Comparison of ENCODE assay signal across 21 mouse cellular contexts in genomic region chr4:36032039-36032438, GRCm38 (mm10).
DNase-seq lines count a peak whose midpoint lies in the region; ATAC-seq and TF ChIP-seq lines count a peak whose summit lies in the region.
"Had no signal": no experiment of that assay in that cellular context is flagged by ENCODE, and none has a peak within 500 bp of the region (broad histone marks: within the 10 kb centered on the region; RNA-seq: fewer than 3 reads in every experiment).

No protein-coding gene starts in this region.

- no peak for TF ChIP-seq EP300 in stomach, postnatal 0 days (optimal IDR thresholded peaks at IDR 0.05)

- WGBS in stomach, embryonic 14.5 days, result 30% methylated on average over 5 of the region's 5 CpGs
- WGBS in stomach, postnatal 0 days, result 34% methylated on average over 5 of the region's 5 CpGs
- 65% methylated on average over 5 of the region's 5 CpGs for WGBS in limb, embryonic 10.5 days
- WGBS in stomach, embryonic 15.5 days, result 34% methylated on average over 5 of the region's 5 CpGs
- WGBS in midbrain, embryonic 16.5 days, result 88% methylated on average over 5 of the region's 5 CpGs

- 0 out of 2 replicates have a peak, but pooled peaks cover 3% of the 10 kb centered on the region for H3K4me1 ChIP-seq in stomach, embryonic 14.5 days (ENCODE audit: control insufficient read depth, insufficient read depth, low read length)
- H3K4me1 ChIP-seq in stomach, postnatal 0 days (replicated peaks; ENCODE audit: control insufficient read depth, insufficient read depth), result no peaks in the 10 kb centered on the region
- no peaks in the 10 kb centered on the region for H3K4me1 ChIP-seq in limb, embryonic 10.5 days
- no peaks in the 10 kb centered on the region for H3K4me1 ChIP-seq in stomach, embryonic 15.5 days
- H3K4me1 ChIP-seq in midbrain, embryonic 16.5 days (ENCODE audit: control insufficient read depth, insufficient read depth, low read length), result no peaks in the 10 kb centered on the region
- H3K4me1 ChIP-seq: embryonic facial prominence, embryonic 10.5 days; embryonic facial prominence, embryonic 12.5 days; forebrain, embryonic 13.5 days had no signal

- H3K27me3 ChIP-seq in stomach, embryonic 14.5 days (ENCODE audit: control insufficient read depth, insufficient read depth, low read length), result no peaks in the 10 kb centered on the region
- no peaks in the 10 kb centered on the region for H3K27me3 ChIP-seq in stomach, postnatal 0 days (ENCODE audit: control insufficient read depth, insufficient read depth, low read length)
- H3K27me3 ChIP-seq in limb, embryonic 10.5 days (ENCODE audit: low read depth, poor library complexity, severe bottlenecking), result no peaks in the 10 kb centered on the region
- no peaks in the 10 kb centered on the region for H3K27me3 ChIP-seq in stomach, embryonic 15.5 days (replicated peaks)
- no peaks in the 10 kb centered on the region for H3K27me3 ChIP-seq in midbrain, embryonic 16.5 days (ENCODE audit: control insufficient read depth, insufficient read depth, low read depth, low read length)
- H3K27me3 ChIP-seq: embryonic facial prominence, embryonic 12.5 days; forebrain, embryonic 13.5 days; Patski had no signal

- H3K4me2 ChIP-seq in stomach, embryonic 14.5 days (replicated peaks; ENCODE audit: low read depth, low read length), result no peak overlapping the region
- no peak overlapping the region for H3K4me2 ChIP-seq in stomach, postnatal 0 days (replicated peaks; ENCODE audit: low read depth)
- no peak overlapping the region for H3K4me2 ChIP-seq in stomach, embryonic 15.5 days
- H3K4me2 ChIP-seq in midbrain, embryonic 16.5 days (ENCODE audit: low read length), result no peak overlapping the region
- H3K4me2 ChIP-seq: embryonic facial prominence, embryonic 12.5 days; forebrain, embryonic 13.5 days had no signal

- no peaks in the 10 kb centered on the region for H3K9me3 ChIP-seq in stomach, embryonic 14.5 days (ENCODE audit: control insufficient read depth, low read depth, low read length)
- H3K9me3 ChIP-seq in stomach, postnatal 0 days (ENCODE audit: control insufficient read depth, low read length), result no peaks in the 10 kb centered on the region
- no peaks in the 10 kb centered on the region for H3K9me3 ChIP-seq in limb, embryonic 10.5 days (replicated peaks)
- no peaks in the 10 kb centered on the region for H3K9me3 ChIP-seq in stomach, embryonic 15.5 days
- H3K9me3 ChIP-seq in midbrain, embryonic 16.5 days (replicated peaks; ENCODE audit: control insufficient read depth, low read length, poor library complexity, severe bottlenecking), result no peaks in the 10 kb centered on the region
- H3K9me3 ChIP-seq: embryonic facial prominence, embryonic 10.5 days; embryonic facial prominence, embryonic 12.5 days; forebrain, embryonic 13.5 days had no signal

- H3K36me3 ChIP-seq in stomach, embryonic 14.5 days (ENCODE audit: control insufficient read depth, insufficient read depth, low read length), result no peaks in the 10 kb centered on the region
- H3K36me3 ChIP-seq in stomach, postnatal 0 days (ENCODE audit: control insufficient read depth, insufficient read depth, low read length), result no peaks in the 10 kb centered on the region
- H3K36me3 ChIP-seq in limb, embryonic 10.5 days, result no peaks in the 10 kb centered on the region
- H3K36me3 ChIP-seq in stomach, embryonic 15.5 days, result no peaks in the 10 kb centered on the region
- no peaks in the 10 kb centered on the region for H3K36me3 ChIP-seq in midbrain, embryonic 16.5 days (ENCODE audit: control insufficient read depth, insufficient read depth, low read length)
- H3K36me3 ChIP-seq: embryonic facial prominence, embryonic 10.5 days; embryonic facial prominence, embryonic 12.5 days had no signal

- DNase-seq in stomach, postnatal 0 days (ENCODE audit: low spot score), result no peak
- peak; percentile 32 for DNase-seq in limb, embryonic 10.5 days (ENCODE audit: low spot score)
- no peak for DNase-seq in MN1 (ENCODE audit: low spot score)
- no peak for DNase-seq in spleen, postnatal 36 days (ENCODE audit: low spot score in 2 of 2)
- DNase-seq: adrenal gland, adult 8-10 months; adrenal gland, postnatal 14 days; adrenal gland, postnatal 36 days; cerebellum, adult 11-12 months; cerebellum, adult 2 months; cerebellum, adult 9-10 months; cerebellum, postnatal 10 days; cerebellum, postnatal 25 days had no signal

- ATAC-seq in stomach, embryonic 14.5 days (ENCODE audit: insufficient number of reproducible peaks, insufficient read depth, low FRiP score, low read depth), result peak; percentile 77; the same call in 1 of the 2 replicates
- no peak for ATAC-seq in stomach, postnatal 0 days (ENCODE audit: low FRiP score, low TSS enrichment)
- peak; percentile 72; the same call in 1 of the 2 replicates for ATAC-seq in stomach, embryonic 15.5 days (ENCODE audit: insufficient read depth, low FRiP score, low read depth)
- no peak for ATAC-seq in midbrain, embryonic 16.5 days
- ATAC-seq: activated CD4-positive, CD25-positive, alpha-beta regulatory T cell, adult 4 months; forebrain, embryonic 13.5 days; forebrain, embryonic 16.5 days; Patski had no signal

- H3K27ac ChIP-seq in stomach, embryonic 14.5 days (ENCODE audit: low read length), result no peak overlapping the region
- H3K27ac ChIP-seq in stomach, postnatal 0 days (replicated peaks), result no peak overlapping the region
- H3K27ac ChIP-seq in limb, embryonic 10.5 days, result no peak overlapping the region
- no peak overlapping the region for H3K27ac ChIP-seq in stomach, embryonic 15.5 days
- H3K27ac ChIP-seq in midbrain, embryonic 16.5 days (ENCODE audit: low read length), result no peak overlapping the region
- H3K27ac ChIP-seq: embryonic facial prominence, embryonic 10.5 days; embryonic facial prominence, embryonic 12.5 days; forebrain, embryonic 13.5 days had no signal

- no peak for TF ChIP-seq CTCF in stomach, postnatal 0 days (IDR thresholded peaks at IDR 0.05; ENCODE audit: low read depth)

- no peak overlapping the region for H3K4me3 ChIP-seq in stomach, embryonic 14.5 days (ENCODE audit: low read depth, low read length)
- no peak overlapping the region for H3K4me3 ChIP-seq in stomach, postnatal 0 days (ENCODE audit: low read depth, low read length)
- H3K4me3 ChIP-seq in limb, embryonic 10.5 days, result no peak overlapping the region
- no peak overlapping the region for H3K4me3 ChIP-seq in stomach, embryonic 15.5 days (replicated peaks)
- no peak overlapping the region for H3K4me3 ChIP-seq in midbrain, embryonic 16.5 days (ENCODE audit: low read depth, low read length)
- H3K4me3 ChIP-seq: embryonic facial prominence, embryonic 10.5 days; embryonic facial prominence, embryonic 12.5 days; forebrain, embryonic 13.5 days had no signal

- no peak overlapping the region for H3K9ac ChIP-seq in stomach, embryonic 14.5 days (replicated peaks; ENCODE audit: low read depth, low read length)
- no peak overlapping the region for H3K9ac ChIP-seq in stomach, postnatal 0 days (ENCODE audit: low read length)
- no peak overlapping the region for H3K9ac ChIP-seq in stomach, embryonic 15.5 days
- no peak overlapping the region for H3K9ac ChIP-seq in midbrain, embryonic 16.5 days (ENCODE audit: low read depth, low read length)
- H3K9ac ChIP-seq: embryonic facial prominence, embryonic 12.5 days; forebrain, embryonic 13.5 days had no signal

Comparison
In these comparisons a context has a peak if more than half of its experiments do, and no peak if none do; other contexts are left out.
1. ATAC-seq: peak in stomach, embryonic 14.5 days (single experiment) and stomach, embryonic 15.5 days (single experiment); none in stomach, postnatal 0 days (single experiment) and midbrain, embryonic 16.5 days (single experiment).